Mouse (Mus musculus) limb, embryonic 14.5 days (tissue): ENCODE measurements at regions not wholly inside any gene's neighbourhood (a gene's known extent, or its start where the extent isn't known, plus 50 kb on each side); places are given as distances from the start of the nearest gene placed in this dataset.

ENCODE experiments used
- ATAC-seq: fragments of 200-750 bp; cut with Nextera tagmentation; 2 replicates; pipeline ENCODE4 v1.8.0; 2017; ENCODE audit warnings: low read depth, moderate number of reproducible peaks, moderate TSS enrichment; ENCODE audit not compliant: low FRiP score
- DNase-seq: peaks from one replicate; pipeline ENCODE4 v3.0.0-alpha.2; 2015; ENCODE audit warnings: low spot score
- H3K27ac ChIP-seq: fragments of 300-500 bp; sonication (generic); replicated peaks from 2 replicates; pipeline ENCODE4 v1.5.1; 2014; ENCODE audit warnings: low read depth, mild to moderate bottlenecking, low read length, moderate library complexity, mixed read lengths
- H3K27me3 ChIP-seq: fragments of 300-500 bp; sonication (generic); 2 replicates; pipeline ENCODE4 v1.6.1; 2014; ENCODE audit warnings: low read length, mixed read lengths; ENCODE audit not compliant: control insufficient read depth, insufficient read depth
- H3K36me3 ChIP-seq: fragments of 300-500 bp; sonication (generic); 2 replicates; pipeline ENCODE4 v1.6.1; 2014; ENCODE audit warnings: mild to moderate bottlenecking, low read length, moderate library complexity, mixed read lengths; ENCODE audit not compliant: control insufficient read depth, insufficient read depth
- H3K4me1 ChIP-seq: fragments of 300-500 bp; sonication (generic); 2 replicates; pipeline ENCODE4 v1.6.1; 2014; ENCODE audit warnings: antibody characterized with exemption, low read length, mixed read lengths; ENCODE audit not compliant: control insufficient read depth, insufficient read depth
- H3K4me2 ChIP-seq: fragments of 300-500 bp; sonication (generic); replicated peaks from 2 replicates; pipeline ENCODE4 v1.6.1; 2014; ENCODE audit warnings: low read depth, mild to moderate bottlenecking, low read length, moderate library complexity; ENCODE audit not compliant: severe bottlenecking
- H3K4me3 ChIP-seq: fragments of 300-500 bp; sonication (generic); replicated peaks from 2 replicates; pipeline ENCODE4 v1.5.1; 2014; ENCODE audit warnings: low read length
- H3K9ac ChIP-seq: fragments of 300-500 bp; sonication (generic); 2 replicates; pipeline ENCODE4 v1.6.1; 2014; ENCODE audit warnings: mild to moderate bottlenecking, low read depth, low read length, moderate library complexity; ENCODE audit not compliant: severe bottlenecking
- H3K9me3 ChIP-seq: fragments of 300-500 bp; sonication (generic); 2 replicates; pipeline ENCODE4 v1.6.1; 2016; ENCODE audit warnings: low read length; ENCODE audit not compliant: control insufficient read depth
- POLR2A ChIP-seq: fragments of 200-500 bp; IDR thresholded peaks from 2 replicates; pipeline ENCODE4 v1.8.0; 2012; ENCODE audit warnings: inconsistent platforms, mild to moderate bottlenecking, moderate library complexity, borderline replicate concordance; ENCODE audit not compliant: insufficient read depth, insufficient read length; ENCODE audit errors: extremely low read depth
- WGBS: fragments of 180-500 bp; shearing (Covaris S2); extraction: QIAGEN DNeasy Blood & Tissue Kit; methylation state at CpG from one replicate; pipeline ENCODE4 v1.1.7; 2014; 5-methylcytosine and 5-hydroxymethylcytosine counted together

GRCm38 (mm10) chr13:119140436-119140835 lies 288.0 kb upstream of the Paip1 start:
- Histone ChIP-seq H3K4me2 (no peak overlapping the region), H3K9me3 (no peaks in the 10 kb centered on the region), H3K9ac (no peak overlapping the region), H3K4me1 (no peaks in the 10 kb centered on the region), H3K27me3 (no peaks in the 10 kb centered on the region), H3K27ac (no peak overlapping the region), H3K4me3 (no peak overlapping the region), H3K36me3 (no peaks in the 10 kb centered on the region)
- TF ChIP-seq POLR2A, result no peak
- ATAC-seq (no peak), DNase-seq (no peak)
- WGBS, result 91% methylated on average over 2 of the region's 2 CpGs

DNA sequence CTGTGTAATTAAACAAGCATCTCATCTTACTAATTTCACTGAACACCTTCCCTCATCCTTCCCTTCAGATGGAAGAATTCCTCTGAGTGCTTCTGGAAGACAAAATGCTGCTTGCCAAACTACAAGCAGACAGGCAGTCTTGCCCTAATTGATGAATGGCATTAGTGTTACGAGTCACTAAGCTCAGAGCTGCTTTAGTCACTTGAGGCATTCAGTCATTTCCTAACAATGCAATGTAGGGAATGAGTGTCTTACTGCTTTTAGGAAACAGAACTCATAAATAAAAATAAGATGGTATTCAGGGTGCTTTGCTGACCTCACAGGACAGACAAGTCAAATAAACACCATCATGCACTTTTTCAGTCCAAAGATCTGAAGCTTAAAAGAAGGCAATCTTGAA lies 285.1 kb upstream of the Paip1 start:
- DNase-seq (no peak), ATAC-seq (no peak)
- no peak overlapping the region for H3K27ac ChIP-seq
- no peaks in the 10 kb centered on the region for H3K27me3 ChIP-seq
- H3K9me3 ChIP-seq, result no peaks in the 10 kb centered on the region
- H3K4me3 ChIP-seq, result no peak overlapping the region
- whole genome bisulfite sequencing, result 0% methylated on average over 1 of the region's 1 CpGs
- H3K4me1 ChIP-seq, result no peaks in the 10 kb centered on the region
- H3K4me2 ChIP-seq, result no peak overlapping the region
- no peak overlapping the region for H3K9ac ChIP-seq
- no peaks in the 10 kb centered on the region for H3K36me3 ChIP-seq
- no peak for TF ChIP-seq POLR2A

DNA sequence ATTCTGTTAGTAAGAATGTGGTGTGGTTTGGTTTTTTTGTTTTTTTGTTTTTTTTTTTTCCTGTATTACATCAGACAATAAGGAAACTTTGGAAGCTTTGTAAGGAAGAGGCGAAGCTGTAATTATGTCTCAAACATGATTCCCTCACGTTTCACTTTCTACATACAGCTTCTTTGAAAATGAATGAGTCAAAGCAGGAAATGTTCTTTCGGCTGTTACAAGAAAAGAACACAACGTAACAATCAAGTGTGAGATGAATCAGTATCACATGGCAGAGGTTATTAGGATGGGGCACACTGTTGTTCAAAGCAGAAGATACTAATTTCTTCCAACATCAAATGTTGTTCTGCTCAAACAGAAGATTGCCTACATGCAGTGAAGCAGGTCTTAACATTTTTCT lies 282.7 kb upstream of the Paip1 start:
- ATAC-seq, result no peak
- WGBS, result 70% methylated on average over 4 of the region's 4 CpGs
- no peak overlapping the region for H3K27ac ChIP-seq
- H3K4me3 ChIP-seq, result no peak overlapping the region
- H3K4me1 ChIP-seq, result no peaks in the 10 kb centered on the region
- H3K9me3 ChIP-seq, result no peaks in the 10 kb centered on the region
- H3K9ac ChIP-seq, result no peak overlapping the region
- H3K27me3 ChIP-seq, result no peaks in the 10 kb centered on the region
- no peak overlapping the region for H3K4me2 ChIP-seq
- no peak for DNase-seq
- TF ChIP-seq POLR2A, result no peak
- H3K36me3 ChIP-seq, result no peaks in the 10 kb centered on the region

GRCm38 (mm10) chr13:119147701-119148100 lies 280.7 kb upstream of the Paip1 start:
- WGBS, result 59% methylated on average over 3 of the region's 3 CpGs
- ATAC-seq, result no peak

GRCm38 (mm10) chr13:119149141-119149540 lies 279.3 kb upstream of the Paip1 start:
- no peaks in the 10 kb centered on the region for H3K36me3 ChIP-seq
- no peak for ATAC-seq
- TF ChIP-seq POLR2A, result no peak
- no peaks in the 10 kb centered on the region for H3K4me1 ChIP-seq
- WGBS, result 86% methylated on average over 4 of the region's 4 CpGs
- no peaks in the 10 kb centered on the region for H3K9me3 ChIP-seq
- H3K4me2 ChIP-seq, result no peak overlapping the region
- no peak for DNase-seq
- no peak overlapping the region for H3K9ac ChIP-seq
- H3K27ac ChIP-seq, result no peak overlapping the region
- no peaks in the 10 kb centered on the region for H3K27me3 ChIP-seq
- H3K4me3 ChIP-seq, result no peak overlapping the region

More at GRCm38 (mm10) chr13:119147701-119148100, 280.7 kb upstream of the Paip1 start:
- TF ChIP-seq POLR2A, result no peak
- no peak overlapping the region for H3K4me2 ChIP-seq
- no peaks in the 10 kb centered on the region for H3K27me3 ChIP-seq
- H3K9ac ChIP-seq, result no peak overlapping the region
- H3K9me3 ChIP-seq, result no peaks in the 10 kb centered on the region
- no peak for DNase-seq
- H3K4me3 ChIP-seq, result no peak overlapping the region
- H3K36me3 ChIP-seq, result no peaks in the 10 kb centered on the region
- no peaks in the 10 kb centered on the region for H3K4me1 ChIP-seq
- H3K27ac ChIP-seq, result no peak overlapping the region
